Mouse (Mus musculus): ENCODE data around the gene Slfn8.
"Not testable (repeated sequence)": the region's sequence is repeated elsewhere in the genome, so short reads cannot be mapped to it uniquely, and the experiment has no call there.

Gene Slfn8

GRCm38 (mm10) chr11:82990612-82991385 is 29.8 kb downstream of the Slfn8 start:
- DNase-seq, result peak in 1 of 2 experiments; percentile 3

- DNase-seq, result no peak
These were observed 31.3 kb downstream of the Slfn8 start for GRCm38 (mm10) chr11:82989357-82989756.

DNA sequence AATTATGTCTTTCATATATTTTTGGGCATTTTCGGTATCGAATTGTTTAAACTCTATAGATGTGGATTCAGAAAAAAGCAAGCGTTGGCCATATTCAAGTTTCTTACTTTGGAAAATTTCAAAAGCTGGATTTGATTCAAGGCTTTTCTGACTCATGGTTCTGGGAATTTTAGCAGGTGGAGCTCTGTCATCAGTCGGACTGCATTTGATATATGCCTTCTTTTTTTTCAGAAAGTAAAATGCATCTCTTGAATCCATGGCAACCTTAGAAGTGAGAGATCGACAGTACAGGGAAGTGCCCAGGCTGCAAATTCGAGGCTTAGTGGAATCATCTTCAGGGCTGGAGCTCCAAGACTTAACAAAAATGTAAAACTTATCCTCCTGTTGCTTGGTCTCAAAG is 33.0 kb downstream of the Slfn8 start:
- no peak for DNase-seq

DNA sequence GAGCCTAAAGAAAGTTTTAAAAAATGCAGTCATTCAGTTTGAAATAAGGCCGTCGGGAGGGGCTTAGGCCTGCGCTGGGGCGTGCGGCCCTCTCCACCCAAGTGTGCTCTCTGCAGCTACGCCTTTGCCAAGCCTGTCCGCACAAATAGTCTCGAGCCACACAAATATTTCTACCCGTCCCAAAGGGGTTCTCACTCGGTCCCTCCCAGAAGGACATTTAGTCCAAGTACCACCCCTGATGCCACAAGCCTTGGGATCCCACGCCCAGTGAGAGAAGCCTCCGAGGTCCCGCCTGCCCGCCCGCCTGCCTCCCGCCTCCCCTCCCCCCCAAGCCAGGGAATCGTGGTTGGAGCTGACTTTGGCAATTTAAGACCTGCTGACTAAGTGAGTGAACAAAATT is 37.4 kb downstream of the Slfn8 start:
- DNase-seq, result no peak

DNA sequence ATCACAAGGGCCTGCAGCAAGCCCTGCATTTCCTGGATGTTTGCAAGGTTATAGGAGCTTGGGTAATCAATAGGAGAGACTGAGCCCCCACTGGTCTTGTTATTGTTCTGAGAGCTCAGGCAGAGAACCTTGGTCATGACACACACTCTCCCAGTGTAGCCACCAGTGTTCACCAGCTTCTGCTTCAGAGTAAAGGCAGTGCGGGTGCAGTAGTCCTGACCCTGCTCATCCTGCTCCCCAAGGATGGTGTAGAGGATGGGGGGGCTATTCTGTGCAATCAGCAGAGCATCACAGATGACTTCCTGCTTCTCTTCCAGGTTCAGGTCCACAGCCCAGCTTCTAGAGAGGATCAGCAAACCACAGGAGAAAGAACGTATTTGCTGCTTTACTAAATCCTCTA is 38.2 kb downstream of the Slfn8 start:
- DNase-seq, result not testable (repeated sequence)

GRCm38 (mm10) chr11:82973916-82974315 is 46.7 kb downstream of the Slfn8 start:
- DNase-seq, result no peak

DNA sequence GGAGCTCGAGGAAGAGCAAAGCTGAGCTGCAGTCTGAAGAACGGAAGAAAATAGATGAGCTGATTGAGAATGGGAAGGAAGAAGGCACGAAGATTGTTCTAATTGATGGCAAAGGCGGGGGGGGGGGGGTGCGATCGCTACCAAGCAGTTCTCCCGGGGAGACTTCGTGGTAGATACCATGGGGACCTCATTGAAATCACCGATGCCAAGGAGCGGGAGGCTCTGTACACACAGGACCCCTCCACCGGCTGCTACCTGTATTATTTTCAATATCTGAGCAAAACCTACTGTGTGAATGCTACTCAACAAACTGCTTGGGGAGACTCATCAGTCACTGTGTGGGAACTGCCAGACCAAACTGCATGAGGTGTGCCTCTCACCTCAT is 49.0 kb downstream of the Slfn8 start:
- DNase-seq, result no peak

DNA sequence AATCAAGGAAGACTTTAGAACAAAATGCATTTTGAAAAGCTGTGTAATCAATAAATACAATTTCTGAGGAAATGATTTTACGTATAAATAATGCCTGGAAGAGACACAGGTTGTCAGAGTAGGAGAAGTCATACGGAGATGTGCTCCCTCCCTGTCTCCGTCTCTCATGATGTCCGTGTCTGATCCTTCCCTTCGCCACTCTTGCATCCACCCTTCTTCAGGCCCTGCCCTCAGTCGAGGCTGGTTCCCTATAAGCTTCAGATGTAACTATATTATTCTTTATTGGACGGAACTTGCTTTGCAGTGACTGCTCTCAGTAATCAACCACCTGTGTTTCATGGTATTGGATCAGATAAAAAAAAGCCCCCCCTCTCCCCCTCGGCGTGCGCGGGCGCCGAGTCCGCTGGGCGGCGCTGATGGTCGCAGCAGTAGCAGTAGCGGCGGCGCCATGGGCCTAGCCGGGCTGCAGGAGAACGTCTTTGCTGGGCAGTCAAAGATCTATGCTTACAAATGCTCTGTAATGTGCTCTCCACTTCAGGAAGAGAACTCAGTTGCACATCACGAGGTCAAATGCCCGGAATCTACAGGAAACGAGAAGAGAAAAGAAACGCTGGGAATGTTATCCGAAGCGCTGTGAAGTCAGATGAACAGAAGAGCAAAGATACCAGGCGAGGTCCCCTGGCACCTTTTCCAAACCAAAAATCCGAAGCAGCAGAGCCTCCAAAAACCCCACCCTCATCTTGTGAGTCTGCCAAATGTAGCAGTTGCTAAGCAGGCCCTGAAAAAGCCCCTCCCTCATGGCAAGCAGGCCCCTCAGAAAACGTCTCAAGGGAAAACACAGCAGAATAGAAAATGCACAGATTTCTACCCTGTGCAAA is 49.7 kb downstream of the Slfn8 start:
- peak; percentile 45 to 60 for DNase-seq

DNA sequence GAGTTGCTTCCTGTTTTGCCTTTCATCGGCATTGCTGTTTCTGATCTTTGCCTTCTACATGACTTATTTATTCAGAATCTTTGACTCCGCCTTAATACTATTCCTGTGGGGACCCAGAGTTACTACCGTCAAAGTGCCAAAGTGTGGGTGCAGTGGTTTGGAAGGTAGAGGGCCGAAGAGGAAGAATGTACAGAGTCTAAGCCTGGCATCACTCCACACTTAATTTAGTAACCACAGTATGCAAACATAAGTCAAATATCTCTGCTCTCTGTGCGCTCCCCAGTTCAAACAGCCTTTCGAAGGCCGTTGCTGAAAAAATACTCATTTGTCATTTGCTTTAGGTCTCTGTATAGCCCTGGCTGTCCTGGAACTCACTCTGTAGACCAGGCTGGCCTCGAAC is 58.4 kb downstream of the Slfn8 start:
- DNase-seq, result no peak

- DNase-seq, result no peak
These were observed 58.9 kb downstream of the Slfn8 start for GRCm38 (mm10) chr11:82961743-82962142.

DNA sequence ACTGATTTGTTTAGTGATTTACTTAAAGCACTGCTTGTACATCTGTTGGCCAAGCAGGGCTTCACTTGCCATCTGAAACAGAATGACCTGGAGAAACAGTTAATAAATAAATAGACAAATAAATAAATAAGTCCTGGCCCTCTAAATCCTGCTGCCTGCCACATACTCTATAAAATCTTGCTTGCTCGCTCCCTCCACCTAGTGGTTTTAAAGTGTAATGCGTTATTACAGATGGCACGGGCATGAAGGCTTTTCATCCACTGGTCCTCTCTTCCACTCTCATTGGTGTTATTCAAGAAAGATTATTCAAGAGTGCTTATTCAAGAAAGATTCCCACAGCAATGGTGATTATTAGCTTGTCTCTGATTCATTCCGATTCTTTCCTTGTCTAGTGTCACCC is 61.0 kb downstream of the Slfn8 start:
- DNase-seq, result peak; percentile 13 to 42

DNA sequence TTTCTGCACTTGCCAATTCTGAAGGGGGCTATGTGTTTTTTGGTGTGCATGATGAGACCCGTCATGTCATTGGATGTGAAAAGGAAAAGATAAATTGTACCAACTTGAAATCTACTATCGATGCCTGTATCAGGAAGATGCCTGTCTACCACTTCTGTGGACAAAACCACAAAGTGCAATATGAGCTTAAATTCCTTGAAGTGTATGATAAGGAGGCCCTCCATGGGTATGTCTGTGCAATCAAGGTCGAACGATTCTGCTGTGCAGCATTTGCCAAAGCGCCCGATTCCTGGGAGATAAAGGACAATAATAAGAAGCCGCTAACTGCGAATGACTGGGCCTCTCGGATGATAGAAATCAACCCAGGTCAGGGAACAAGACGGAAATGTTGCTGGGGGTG is 63.7 kb downstream of the Slfn8 start:
- DNase-seq, result no peak

DNA sequence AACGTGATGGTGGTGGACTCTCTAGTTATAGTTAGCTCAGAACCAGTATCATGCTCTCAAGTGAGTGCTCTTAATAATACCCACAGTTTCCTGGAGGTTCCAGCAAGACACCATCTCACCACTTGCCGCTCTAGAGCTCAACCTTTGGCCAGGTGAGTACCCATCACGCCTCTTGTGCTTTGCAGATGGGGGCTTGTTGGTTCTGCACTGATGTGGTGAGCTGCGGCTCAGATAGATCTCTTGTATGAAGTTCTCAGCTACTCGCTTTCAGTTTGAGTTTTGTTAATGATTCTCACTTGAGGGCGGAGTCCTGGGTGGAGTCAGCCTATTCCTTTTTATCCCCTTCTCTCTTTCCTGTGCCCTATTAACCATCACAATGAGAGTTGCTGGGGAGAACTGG is 66.0 kb downstream of the Slfn8 start:
- DNase-seq, result no peak

GRCm38 (mm10) chr11:82952612-82953542 is 67.7 kb downstream of the Slfn8 start:
- DNase-seq, result no peak

Data from cerebellum, postnatal 36 days (tissue).